In the genomic region with DNA sequence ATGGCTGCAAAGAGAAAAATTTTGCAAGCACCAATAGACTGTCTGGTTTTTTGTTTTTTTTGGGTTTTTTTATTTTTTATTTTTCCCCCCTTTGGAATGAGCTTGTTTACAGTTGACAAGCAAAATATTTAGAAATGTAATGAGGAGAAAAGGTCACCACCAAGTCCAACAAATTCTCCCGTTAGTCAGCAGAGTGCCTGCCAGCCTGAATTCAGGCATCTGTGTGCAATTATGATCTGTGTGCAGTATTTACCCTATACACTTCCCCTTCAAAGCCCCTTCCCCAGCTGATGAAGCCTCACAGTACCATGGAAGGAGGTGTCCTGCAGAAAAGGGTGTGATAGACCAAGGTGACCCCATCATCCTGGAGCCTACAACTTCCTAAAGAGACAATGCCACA, we compare ENCODE assay signal across 19 mouse cellular contexts.
"Had no signal": no experiment of that assay in that cellular context is flagged by ENCODE, and none has a peak within 500 bp of the region (broad histone marks: within the 10 kb centered on the region; RNA-seq: fewer than 3 reads in every experiment).

No protein-coding gene starts in this region.

- ATAC-seq: midbrain, embryonic 16.5 days had no signal

- H3K4me1 ChIP-seq: megakaryocyte, embryonic 14.5 days; neural tube, embryonic 13.5 days had no signal

- H3K36me3 ChIP-seq: neural tube, embryonic 13.5 days; neural tube, embryonic 15.5 days had no signal

- DNase-seq: lung, adult 18-20 months; lung, embryonic 14.5 days; lung, postnatal 10 days; lung, postnatal 4 days; midbrain, embryonic 14.5 days; retina, postnatal 1 day; right cerebral cortex, adult 18-20 months; right cerebral cortex, postnatal 25 days; right cerebral cortex, postnatal 4 days; spleen, adult 18-20 months; thymus, adult 18-20 months; thymus, postnatal 14 days; thymus, postnatal 36 days had no signal

- H3K4me2 ChIP-seq: lung, embryonic 14.5 days; midbrain, embryonic 11.5 days; neural tube, embryonic 13.5 days; neural tube, embryonic 15.5 days had no signal

- H3K9ac ChIP-seq: lung, embryonic 14.5 days; neural tube, embryonic 13.5 days; neural tube, embryonic 15.5 days had no signal

- H3K27ac ChIP-seq: neural tube, embryonic 13.5 days; neural tube, embryonic 15.5 days had no signal

- H3K4me3 ChIP-seq: megakaryocyte, embryonic 14.5 days; myocyte; neural tube, embryonic 13.5 days; neural tube, embryonic 15.5 days had no signal

- H3K9me3 ChIP-seq: megakaryocyte, embryonic 14.5 days; neural tube, embryonic 13.5 days; neural tube, embryonic 15.5 days had no signal

- H3K27me3 ChIP-seq: neural tube, embryonic 13.5 days; neural tube, embryonic 15.5 days had no signal
